Mouse (Mus musculus) layer of hippocampus, postnatal 36 days (tissue): ENCODE data around the gene Zfp82. TPM values are rescaled to one million over a fixed set of nuclear protein-coding genes. Genes with fewer than 3 reads are reported as not detected.

Source experiments
- DNase-seq, 2 experiments: peaks; one replicate each; pipeline ENCODE4 v3.0.0; 2022
- microRNA-seq, 2 experiments: library from miRNA; unstranded; fragments of <30 nt; microRNA quantifications; one replicate each; pipeline ENCODE4 v1.2.0; 2021
- total RNA-seq, 2 experiments: library from RNA; stranded (reverse); gene quantifications; 2 replicates each; pipeline ENCODE4 v1.2.3; 2021

Zfp82 gene
- total RNA-seq, 2 experiments from 2014 or later, result 3.7 to 4.2 TPM

- peak; percentile 15 to 18 for DNase-seq
These were observed 24.6 kb downstream of the Zfp82 start for GRCm38 (mm10) chr7:30048126-30048525.

DNA sequence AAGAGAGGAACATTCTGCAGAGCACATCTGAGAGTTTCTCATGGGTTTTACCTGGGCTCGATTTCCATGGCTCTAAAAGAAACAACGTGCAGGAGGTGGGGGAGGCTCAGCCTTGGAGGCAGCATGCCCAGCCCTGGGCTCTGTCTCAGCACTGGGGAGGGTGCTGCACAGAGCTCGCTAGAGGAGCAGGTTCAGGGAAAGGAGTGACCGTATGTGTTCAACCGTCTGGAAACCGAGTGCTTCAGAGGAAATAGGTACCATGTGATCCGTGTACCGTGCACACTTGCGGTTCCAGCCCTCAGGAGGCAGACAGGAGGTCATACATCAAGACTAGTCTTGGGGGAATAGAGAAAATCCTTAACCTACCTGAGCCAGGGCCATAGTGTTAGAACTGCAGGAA is 28.3 kb downstream of the Zfp82 start:
- DNase-seq, result no peak

GRCm38 (mm10) chr7:30034331-30034730 is 38.4 kb downstream of the Zfp82 start:
- DNase-seq, result no peak

DNA sequence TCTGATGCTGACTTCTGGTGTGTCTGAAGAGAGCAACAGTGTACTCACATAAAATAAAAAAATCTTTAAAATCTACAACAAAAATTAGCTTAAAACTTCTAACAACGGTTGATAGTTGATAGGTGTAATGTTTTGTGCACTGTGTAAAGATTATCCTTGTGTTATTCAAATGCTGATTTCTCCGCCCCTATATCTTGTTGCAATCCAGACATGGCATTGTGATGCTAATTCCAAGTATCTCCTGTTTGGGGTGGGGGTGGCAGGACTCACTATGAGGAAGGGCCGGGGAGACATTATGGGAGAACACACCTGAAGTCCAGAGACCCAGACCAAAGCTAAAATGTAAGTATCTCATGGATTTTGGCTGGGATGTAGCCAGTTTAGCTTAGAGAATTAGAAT is 41.3 kb downstream of the Zfp82 start:
- no peak for DNase-seq

DNA sequence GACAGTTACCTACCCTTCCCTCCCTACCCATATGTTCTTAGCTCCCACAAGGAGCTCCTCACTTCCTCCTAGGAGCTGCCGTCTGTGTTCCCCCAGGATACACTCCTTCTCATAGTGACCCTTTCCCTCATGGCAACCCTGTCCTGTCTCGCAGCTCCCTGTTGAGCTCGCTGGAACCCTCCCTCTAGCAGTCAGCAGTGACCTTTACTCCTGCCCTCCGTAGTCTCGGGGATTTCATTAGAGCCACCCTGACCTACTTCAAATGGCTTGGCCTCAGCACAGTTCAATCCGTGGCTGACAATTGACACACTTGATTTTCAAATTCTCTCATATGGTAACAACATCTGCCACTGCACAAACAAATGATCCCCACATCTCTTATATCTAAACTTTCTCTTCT is 42.0 kb downstream of the Zfp82 start:
- DNase-seq, result no peak

GRCm38 (mm10) chr7:30028572-30028971 is 44.1 kb downstream of the Zfp82 start:
- DNase-seq, result no peak

GRCm38 (mm10) chr7:30027331-30027730 is 45.4 kb downstream of the Zfp82 start:
- no peak for DNase-seq

DNA sequence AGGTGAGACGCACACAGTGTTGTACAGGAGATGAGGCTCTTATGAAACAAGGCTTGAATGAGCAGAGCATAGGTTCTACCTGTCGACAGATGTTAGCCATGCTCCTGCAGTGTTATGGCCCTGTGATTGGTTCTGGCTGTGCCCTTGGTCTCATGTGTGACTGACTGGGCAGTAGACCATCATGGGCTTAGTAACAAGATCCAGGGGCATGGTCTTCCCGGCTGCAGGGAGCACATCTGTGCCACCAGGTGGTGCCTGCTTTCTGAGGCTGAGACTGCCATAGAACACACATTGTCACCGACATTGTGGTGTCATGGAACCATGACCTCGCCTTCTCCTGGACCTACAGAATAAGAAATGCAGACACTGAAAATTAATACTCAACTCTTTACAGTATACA is 47.3 kb downstream of the Zfp82 start:
- DNase-seq, result no peak

GRCm38 (mm10) chr7:30023800-30024199 is 48.9 kb downstream of the Zfp82 start:
- DNase-seq, result no peak

DNA sequence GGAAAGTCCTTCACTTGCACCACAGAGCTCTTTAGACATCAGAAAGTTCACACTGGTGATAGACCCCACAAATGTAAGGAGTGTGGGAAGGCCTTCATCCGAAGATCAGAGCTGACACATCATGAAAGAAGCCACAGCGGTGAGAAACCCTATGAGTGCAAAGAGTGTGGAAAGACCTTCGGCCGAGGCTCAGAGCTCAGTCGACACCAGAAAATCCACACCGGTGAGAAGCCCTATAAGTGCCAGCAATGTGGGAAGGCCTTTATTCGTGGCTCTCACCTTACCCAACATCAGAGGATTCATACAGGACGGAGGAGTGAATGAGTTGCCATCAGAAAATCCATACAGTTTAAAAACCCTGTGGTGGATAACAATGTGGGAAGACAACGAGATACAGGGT is 49.4 kb downstream of the Zfp82 start:
- DNase-seq, result no peak

DNA sequence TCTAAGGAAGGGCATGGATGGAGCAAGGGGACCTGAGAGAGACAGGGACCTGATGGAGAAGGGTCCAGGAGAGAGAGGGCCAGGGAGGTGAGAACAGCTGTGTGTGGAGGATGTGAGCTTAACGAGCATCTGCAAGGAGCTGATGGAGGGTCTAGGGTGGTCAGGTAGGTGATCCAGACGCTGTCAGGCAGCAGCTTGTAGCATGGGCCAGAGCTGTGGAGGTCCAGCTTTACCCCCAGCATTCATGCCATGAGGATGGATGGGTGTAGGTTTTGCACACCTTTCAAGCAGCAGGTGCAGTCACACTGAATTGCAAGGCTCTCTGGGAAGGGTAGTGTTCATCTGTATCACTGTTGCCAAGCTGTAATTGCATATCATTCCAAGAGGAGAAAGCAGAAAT is 53.2 kb downstream of the Zfp82 start:
- no peak for DNase-seq

DNA sequence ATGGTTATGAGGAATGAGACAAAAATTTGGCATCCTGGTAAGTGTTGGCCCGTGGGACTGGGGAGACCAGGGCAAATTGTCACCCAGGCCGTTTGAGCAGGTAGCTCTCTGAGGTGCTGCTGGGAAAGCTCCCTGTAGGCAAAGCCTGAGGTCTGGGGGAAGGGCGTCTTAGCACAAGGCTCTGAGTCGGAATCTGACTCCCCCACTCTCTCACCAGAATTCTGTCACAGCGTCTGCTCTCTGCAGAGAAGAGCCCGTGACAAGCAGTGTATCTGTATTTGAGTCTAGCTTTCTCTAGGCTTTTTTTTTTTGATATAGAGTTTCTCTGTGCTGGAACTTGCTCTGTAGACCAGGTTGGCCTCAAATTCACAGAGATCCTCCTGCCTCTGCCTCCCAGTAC is 55.5 kb downstream of the Zfp82 start:
- no peak for DNase-seq

DNA sequence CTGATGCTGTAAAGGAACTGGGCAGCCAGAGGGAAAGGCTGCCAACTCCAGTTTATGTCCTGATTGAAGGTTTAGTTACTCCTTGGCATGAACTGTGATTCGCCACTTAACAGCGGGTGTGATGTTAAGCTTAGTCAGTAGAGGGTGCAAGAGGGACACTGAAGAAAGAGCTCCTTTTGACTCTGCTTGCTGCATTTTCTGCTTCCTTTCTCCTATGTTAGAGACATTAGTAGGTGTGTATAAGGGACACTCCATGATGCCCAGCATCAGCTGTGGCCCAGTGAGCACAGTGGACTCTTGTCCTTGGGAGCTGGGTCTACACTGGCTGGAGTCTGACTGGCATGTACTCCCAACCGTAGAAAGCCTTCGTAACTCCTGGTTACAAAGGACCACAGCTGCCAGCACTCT is 59.7 kb downstream of the Zfp82 start:
- DNase-seq, result peak; percentile 24 to 51

DNA sequence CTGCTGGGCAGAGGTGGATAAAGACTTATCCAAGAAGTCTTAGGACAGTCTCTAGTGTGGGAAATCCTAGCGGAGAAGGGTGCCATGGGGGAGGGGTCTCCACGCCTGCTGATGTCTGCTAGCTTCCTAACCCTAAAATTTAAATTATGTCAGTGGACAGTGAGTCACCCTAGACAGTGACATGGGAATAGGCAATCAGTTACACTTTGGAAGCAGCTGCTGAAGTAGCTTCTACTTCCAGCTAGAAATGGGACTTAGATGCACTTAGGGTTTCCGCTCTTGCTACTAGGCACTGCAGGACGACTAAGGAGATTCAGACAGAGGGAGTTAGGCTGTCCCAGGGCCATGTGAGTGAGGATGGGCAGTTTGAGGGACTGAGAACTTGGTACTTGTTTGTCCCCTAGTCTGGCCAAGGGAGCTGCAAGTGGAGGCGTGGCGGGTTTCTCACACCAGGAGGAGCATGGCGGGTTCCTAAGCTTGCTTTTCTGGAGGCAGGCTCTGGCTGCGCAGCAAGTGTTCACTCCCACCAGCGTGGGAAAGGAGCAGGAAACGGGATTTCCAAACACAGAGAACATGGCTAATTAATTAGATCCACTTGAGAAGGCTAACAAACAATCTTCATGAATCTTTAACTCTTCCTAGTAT is 62.0 kb downstream of the Zfp82 start:
- no peak for DNase-seq

DNA sequence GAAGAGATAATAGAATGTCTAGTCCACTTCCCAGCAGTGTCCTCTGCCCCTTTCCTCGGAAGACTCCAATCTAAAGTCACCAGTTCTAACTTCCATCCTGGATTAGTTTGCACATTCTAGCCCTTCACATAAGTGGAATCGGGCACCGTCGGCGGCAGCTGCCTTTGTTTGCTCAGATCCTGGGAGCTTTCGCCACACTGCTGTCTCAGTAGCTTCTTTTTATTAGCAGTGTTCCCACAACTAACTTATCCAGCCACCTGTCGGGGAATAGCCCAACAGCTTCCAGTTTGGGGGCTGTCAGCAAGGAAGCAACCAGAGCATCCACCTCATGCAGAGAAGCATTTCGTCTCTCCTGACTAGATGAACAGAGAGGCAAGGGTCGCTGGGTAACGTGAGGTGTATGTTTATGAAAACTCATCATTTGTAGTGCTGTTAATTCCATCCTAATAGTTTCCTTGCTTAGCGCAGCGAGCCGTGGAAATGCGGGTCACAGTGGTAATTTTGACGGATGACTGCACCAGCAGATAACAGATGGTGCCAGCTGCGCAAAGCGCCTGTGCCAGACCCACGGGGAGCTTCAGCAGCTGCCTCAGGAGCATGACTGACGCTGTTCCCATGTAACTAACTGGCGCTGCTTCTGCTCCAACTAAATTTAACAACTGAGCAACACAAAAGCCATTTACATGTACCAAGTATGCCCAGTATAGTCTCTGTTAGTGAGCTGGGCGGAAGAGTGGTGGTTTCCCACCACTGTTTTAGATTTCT is 63.2 kb downstream of the Zfp82 start:
- DNase-seq, result peak; percentile 24 to 25

DNA sequence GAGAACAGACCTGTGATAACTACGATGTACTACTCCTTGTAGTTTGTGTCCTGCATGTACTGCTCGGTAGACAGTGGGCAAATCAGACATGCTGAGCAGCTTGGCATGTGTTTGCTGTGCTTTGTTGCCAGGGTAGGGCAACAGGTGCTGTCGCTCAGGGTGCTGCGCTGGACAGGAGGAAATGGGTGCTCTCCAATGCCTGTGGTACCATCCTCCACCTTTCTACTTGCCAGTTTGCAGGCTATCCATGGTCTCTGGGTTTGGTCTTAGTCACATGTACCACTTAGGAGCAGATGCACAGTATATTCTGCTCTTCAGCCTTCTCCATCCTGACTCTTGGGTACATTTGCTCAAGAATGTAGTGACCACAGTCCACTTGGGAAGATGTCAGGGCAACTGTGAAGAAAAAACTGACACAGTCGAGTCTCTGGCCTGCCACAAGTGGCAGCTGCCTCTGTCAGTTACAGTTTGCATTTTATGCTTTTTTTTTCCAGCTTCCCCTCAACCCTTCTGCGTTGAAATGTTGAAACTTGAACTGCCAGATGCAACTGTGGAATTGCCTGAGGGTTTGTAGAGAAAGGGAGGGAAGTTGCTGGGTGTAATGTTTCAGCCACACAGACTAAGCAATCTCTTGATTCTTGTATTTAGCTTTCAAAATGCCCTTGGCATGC is 64.5 kb downstream of the Zfp82 start:
- no peak for DNase-seq

DNA sequence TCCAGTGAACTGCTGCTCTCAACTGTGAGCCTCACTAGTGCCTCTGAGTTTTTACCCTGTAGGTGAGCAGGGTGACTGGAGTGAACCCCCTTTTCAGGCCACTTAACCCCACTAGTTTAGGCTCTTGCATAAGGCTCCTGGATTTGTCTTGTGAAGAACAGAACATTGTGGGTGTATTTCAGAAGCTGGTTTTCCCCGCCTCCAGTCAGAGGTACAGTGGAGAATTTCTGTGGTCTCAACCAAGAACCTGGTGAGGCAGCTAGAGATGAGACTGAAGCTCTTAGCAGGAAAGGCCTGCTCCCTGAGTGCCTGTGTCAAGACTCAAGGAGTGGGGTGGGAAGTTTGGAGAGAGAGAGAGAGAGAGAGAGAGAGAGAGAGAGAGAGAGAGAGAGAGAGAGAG is 65.1 kb downstream of the Zfp82 start:
- DNase-seq, result no peak

Small RNAs within 50 kb of the gene (microRNA-seq; reads per million reads assigned to microRNA genes)
- gene Gm23368, result 0 reads per million in 2 experiments

Other genes starting within 250 kb of the Zfp82 start
- 10 to 100 TPM; 18.3 to 25.5 TPM for gene Zfp940, start 219.2 kb downstream of the Zfp82 start, total RNA-seq
- gene Zfp420, start 212.9 kb downstream of the Zfp82 start, total RNA-seq, result 10 to 100 TPM; 17.4 to 18.3 TPM
- gene Zfp27, start 166.3 kb downstream of the Zfp82 start, total RNA-seq, result 10 to 100 TPM; 19.2 to 20.8 TPM
- 1 to 10 TPM; 9.1 to 9.8 TPM for gene Zfp383, start 164.7 kb downstream of the Zfp82 start, total RNA-seq
- 10 to 100 TPM; 16.3 to 19.6 TPM for gene Zfp74, start 118.8 kb downstream of the Zfp82 start, total RNA-seq
- 1 to 10 TPM; 4.3 to 5.6 TPM for gene Zfp568, start 88.9 kb downstream of the Zfp82 start, total RNA-seq
- 10 to 100 TPM in 1 of 2 experiments, 1 to 10 TPM in 1; 9.0 to 12.0 TPM for gene Zfp14, start 21.5 kb downstream of the Zfp82 start, total RNA-seq
- gene Gm26920, start 17.5 kb upstream of the Zfp82 start, total RNA-seq, result under 1 TPM in 1 of 2 experiments, not detected in 1; 0.97 TPM
- 1 to 10 TPM; 6.4 to 8.0 TPM for gene Zfp566, start 17.6 kb upstream of the Zfp82 start, total RNA-seq
- gene Zfp260, start 21.9 kb upstream of the Zfp82 start, total RNA-seq, result 10 to 100 TPM; 76.8 to 83.7 TPM
- 10 to 100 TPM; 31.8 to 35.0 TPM for gene Zfp382, start 49.0 kb upstream of the Zfp82 start, total RNA-seq
- gene Zfp146, start 96.8 kb upstream of the Zfp82 start, total RNA-seq, result 10 to 100 TPM; 53.8 to 54.8 TPM
- 1 to 10 TPM; 3.7 to 5.0 TPM for gene Cox7a1, start 111.2 kb upstream of the Zfp82 start, total RNA-seq
- 100 to 1,000 TPM; 207 to 234 TPM for gene Capns1, start 125.9 kb upstream of the Zfp82 start, total RNA-seq
- gene Polr2i, start 159.0 kb upstream of the Zfp82 start, total RNA-seq, result 10 to 100 TPM; 53.1 to 65.2 TPM
- 100 to 1,000 TPM; 118 to 127 TPM for gene Tbcb, start 159.4 kb upstream of the Zfp82 start, total RNA-seq
- not detected for gene Ovol3, start 162.8 kb upstream of the Zfp82 start, total RNA-seq
- under 1 TPM; 0.27 to 0.28 TPM for gene Thap8, start 207.2 kb upstream of the Zfp82 start, total RNA-seq
- 1 to 10 TPM in 1 of 2 experiments, under 1 TPM in 1; 0.94 to 2.1 TPM for gene Wdr62, start 207.5 kb upstream of the Zfp82 start, total RNA-seq
- gene Clip3, start 218.8 kb upstream of the Zfp82 start, total RNA-seq, result 100 to 1,000 TPM; 454 to 456 TPM
- 10 to 100 TPM; 54.2 to 57.2 TPM for gene Alkbh6, start 235.8 kb upstream of the Zfp82 start, total RNA-seq
- gene Syne4, start 241.9 kb upstream of the Zfp82 start, total RNA-seq, result 10 to 100 TPM; 10.5 to 12.7 TPM
- under 1 TPM; 0.28 to 0.40 TPM for gene E130208F15Rik, start 248.8 kb upstream of the Zfp82 start, total RNA-seq